Mouse (Mus musculus) heart, adult 11 months (tissue): ENCODE results near the gene Med18.
"Not testable (repeated sequence)": the region's sequence is repeated elsewhere in the genome, so short reads cannot be mapped to it uniquely, and the experiment has no call there.

Experiments used
- DNase-seq: peaks from one replicate; pipeline ENCODE4 v3.0.0; 2022

Med18 gene

DNA sequence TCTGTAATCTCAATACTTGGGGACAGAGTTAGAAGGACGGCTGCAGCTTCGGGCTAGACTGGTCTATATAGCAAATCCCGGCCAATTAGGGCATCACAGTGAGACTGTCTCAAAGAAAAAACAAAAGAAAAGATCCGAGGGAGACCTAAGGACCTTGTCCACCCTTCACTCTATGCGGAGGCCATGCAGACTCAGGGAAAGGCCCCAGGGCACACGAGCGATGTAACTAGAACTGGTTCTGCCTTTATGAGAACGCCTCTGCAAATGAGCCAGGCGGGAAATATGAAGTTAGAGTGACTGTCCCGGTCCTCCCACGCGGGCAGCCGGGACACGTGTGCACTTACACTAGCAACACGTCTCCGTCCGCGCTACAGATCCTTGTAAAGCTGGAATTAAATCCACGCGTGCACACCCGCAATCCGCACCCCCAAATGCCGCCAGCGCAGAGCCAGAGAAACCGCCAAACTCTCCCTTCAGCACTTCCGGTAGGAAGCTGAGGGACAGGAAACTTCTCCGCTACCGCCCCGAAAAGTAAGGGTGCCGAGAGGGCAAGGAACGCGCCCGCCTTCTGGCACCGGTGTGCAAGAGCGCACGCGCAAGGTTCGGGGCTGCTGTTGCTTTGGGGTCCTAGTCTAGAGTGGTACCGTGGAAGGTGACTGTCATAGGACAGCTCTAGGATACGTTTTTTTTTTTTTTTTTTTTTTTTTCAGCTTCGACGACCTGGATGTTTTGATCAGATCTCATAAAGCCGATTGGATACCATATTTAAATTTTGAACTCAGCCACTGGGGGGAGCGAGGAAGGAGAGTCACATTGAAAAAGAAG, at the start of gene Med18:
Gene Med18 (minus strand): TSS at position 492 of the 825 bp plus-strand sequence.
- peak; percentile 99 for DNase-seq

- no peak for DNase-seq
These were observed 48.4 kb upstream of the Med18 start for GRCm38 (mm10) chr4:132512080-132512479.

DNA sequence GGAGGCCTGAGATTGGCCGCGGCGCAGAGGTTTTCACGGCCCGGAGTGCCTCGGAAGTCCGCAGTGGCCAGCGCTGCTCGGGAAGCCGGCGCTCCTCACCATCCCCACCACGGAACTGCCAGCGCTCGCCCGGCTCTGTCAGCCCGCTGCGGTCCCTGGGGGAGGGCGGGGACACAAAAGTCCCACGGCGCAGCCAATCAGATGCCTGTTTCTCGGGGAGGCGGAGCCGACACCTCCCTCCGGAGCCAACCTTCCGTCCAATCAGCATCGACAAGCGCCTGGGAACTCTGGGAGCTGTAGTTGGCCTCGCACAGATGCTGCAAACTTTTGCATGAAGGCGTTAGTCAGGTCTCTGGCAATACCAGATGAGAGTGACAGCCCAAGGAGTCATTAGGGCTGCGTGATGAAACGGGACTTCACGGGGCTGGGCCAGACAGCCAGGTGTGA, 46.7 kb upstream of the Med18 start, which contains the start of gene Sesn2:
Gene Sesn2 (minus strand): TSS at position 150 of the 447 bp plus-strand sequence.
- peak; percentile 100 for DNase-seq

- peak; percentile 98 for DNase-seq
These were observed 46.0 kb upstream of the Med18 start for GRCm38 (mm10) chr4:132509621-132510296.

DNA sequence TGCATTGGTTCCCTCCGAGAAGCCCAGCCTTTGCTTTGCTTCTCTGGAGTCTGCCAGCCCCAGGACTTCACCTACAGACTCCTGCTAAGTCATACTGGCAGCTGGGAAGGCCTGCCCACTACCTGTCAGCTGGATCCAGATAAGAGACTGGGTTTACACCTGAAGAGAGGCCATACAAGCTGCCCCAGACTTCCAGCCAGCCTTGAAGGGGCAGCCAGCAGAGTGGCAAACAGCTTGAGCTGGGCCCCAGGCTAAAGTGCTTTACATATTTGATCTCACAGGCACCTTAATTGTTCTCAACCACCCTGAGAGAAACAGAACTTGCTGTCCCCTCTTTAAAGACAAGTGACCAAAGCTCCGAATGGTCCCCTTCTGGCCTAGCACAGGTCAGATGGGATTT, 43.5 kb upstream of the Med18 start:
- DNase-seq, result no peak

DNA sequence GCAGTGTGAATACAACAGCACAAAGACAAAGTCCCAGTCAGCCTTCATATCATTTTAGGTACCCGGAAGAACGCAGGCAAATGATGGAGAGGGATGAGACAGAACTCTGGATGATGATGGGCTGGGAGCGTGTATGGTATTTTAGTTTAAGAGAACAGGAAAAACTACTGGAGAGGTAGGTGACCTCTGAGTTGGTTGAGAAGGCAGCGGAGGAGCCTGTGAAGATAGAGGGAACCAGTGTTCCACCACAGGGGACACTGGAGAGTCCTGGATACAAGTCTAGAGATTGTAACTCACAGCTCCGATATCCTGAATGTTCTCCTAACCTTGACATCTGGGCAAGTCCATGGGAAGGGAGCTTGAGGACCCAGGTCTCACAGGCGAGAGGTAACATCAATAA, 42.5 kb upstream of the Med18 start:
- no peak for DNase-seq

DNA sequence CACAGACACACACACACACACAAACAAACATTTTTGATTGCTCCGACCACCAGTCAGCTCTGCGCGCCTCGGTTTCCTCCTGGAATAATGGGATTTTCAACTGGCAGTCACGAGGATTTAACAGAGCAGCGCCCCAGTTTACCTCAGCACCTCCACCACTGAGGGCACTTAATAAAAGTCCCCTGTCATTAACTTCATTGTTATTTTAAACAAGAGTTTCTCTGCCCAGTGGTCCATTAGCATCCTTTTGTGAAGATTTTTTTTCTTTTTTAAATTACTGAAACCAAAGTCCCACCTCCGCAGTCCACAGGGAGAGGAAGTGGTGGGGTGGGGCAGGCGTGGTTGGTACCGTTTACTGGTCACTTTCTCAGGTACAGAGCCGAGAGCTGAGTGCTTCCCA, 42.1 kb upstream of the Med18 start:
- DNase-seq, result no peak

- DNase-seq, result no peak
These were observed 41.5 kb upstream of the Med18 start for GRCm38 (mm10) chr4:132505034-132505738.

GRCm38 (mm10) chr4:132503344-132503743, 39.6 kb upstream of the Med18 start:
- no peak for DNase-seq

DNA sequence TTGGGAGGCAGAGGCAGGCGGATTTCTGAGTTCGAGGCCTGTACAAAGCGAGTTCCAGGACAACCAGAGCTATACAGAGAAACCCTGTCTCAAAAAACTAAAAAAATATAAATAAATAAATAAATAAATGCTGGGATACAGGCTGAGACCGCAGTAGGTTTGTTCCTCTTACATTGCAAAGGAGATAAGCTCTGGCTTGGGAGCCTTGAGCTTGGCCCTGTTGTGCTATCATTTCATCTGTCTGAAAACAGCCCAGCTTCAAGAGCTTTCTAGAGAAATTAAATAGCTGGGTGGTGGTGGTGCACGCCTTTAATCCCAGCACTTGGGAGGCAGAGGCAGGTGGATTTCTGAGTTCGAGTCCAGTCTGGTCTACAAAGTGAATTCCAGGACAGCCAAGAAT, 37.9 kb upstream of the Med18 start:
- DNase-seq, result no peak

GRCm38 (mm10) chr4:132494271-132494918, 30.7 kb upstream of the Med18 start:
- DNase-seq, result peak; percentile 94

GRCm38 (mm10) chr4:132492178-132493060, 28.7 kb upstream of the Med18 start:
- DNase-seq, result peak; percentile 97

DNA sequence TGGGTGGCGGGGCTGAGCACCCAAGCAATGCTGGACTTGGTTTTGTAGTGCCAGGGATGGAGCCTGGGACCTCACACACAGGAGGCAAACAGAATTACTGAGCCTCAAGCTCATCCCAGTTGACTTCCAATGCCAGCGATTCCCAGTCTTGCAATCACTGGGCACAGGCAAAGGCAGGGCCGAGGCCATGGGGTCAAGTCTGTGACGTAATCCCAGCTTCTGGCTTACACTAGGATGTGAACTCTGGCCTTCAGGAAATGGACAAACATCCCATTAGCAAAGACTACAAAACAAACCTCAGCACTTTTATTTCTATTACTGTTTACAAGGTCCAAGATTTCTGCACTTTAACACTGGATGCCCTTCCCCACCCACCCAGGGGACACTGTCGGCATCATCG, 28.0 kb upstream of the Med18 start:
- DNase-seq, result peak; percentile 94

- no peak for DNase-seq
These were observed 27.3 kb upstream of the Med18 start for GRCm38 (mm10) chr4:132491057-132491456.

GRCm38 (mm10) chr4:132490273-132491010, 26.7 kb upstream of the Med18 start:
- no peak for DNase-seq

DNA sequence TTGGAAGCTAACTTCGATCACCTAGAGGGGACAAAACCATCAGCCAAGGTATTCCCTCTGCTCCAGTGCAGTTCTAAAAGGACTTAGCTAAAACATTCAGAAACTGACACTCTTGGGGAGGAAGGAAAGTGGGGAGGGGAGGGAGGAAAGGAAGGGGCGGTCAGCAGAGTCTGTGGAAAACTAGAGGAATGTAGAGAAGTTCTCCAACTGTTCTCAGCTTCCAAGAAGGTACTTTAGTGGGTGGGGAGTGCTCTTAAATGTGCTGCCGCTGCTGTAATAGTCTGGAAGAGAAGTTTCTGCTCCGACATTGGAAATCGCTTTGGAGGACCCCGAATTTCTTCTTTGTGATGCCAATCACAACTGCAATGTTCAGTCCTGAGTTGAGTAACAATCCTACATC, 25.3 kb upstream of the Med18 start:
- no peak for DNase-seq

- no peak for DNase-seq
These were observed 24.8 kb upstream of the Med18 start for GRCm38 (mm10) chr4:132488521-132488920.

GRCm38 (mm10) chr4:132484820-132485219, 21.1 kb upstream of the Med18 start:
- no peak for DNase-seq

DNA sequence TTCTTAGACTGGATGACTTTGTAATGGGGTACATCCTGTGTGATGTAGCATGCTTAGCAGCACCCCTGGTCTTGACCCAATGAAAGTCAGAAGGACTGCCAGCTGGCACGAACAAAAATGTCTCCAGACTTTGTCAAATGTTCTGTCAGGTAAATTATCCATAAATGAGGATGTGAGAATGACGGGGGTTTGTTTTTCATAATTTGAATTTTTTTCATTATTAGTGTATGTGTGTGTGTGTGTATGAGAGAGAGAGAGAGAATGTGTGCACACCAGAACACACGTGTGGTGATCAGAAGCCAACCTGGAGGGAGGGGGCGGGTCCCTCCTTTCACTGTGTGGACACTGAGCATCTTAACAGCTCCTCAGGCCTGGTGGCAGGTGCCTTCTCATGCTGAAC, 20.5 kb upstream of the Med18 start:
- no peak for DNase-seq

DNA sequence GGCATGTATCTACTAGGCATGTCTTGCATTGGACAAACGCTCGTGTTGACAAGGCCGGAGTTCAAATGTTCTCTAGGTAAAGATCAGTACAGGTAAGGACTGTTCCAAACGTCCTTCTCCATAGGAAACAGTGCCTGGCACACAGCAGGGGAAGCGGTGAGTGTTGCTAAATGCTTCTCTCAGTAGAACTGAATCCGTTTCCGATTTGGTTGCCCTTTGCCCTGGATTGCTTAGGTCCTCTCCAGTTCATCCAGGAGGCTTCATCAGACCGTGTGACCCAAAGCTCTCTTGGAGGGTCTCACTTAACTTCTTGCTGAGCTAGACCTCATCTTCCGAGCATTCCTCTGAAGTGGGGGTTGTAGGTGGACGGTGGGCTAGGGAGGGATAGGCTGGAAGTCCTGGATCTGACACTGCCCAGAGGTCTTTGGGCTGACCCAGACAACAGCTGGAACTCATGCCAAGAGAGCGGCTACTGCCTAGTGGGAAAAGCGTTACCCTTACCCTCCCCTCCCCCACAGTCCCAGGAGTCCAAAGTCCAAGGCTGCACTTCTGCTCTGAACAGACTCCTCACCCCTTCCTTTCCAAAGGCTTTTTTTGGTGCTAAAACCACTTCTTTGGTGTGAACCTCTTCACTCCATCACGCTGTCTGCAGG, 19.4 kb upstream of the Med18 start:
- peak; percentile 91 for DNase-seq

DNA sequence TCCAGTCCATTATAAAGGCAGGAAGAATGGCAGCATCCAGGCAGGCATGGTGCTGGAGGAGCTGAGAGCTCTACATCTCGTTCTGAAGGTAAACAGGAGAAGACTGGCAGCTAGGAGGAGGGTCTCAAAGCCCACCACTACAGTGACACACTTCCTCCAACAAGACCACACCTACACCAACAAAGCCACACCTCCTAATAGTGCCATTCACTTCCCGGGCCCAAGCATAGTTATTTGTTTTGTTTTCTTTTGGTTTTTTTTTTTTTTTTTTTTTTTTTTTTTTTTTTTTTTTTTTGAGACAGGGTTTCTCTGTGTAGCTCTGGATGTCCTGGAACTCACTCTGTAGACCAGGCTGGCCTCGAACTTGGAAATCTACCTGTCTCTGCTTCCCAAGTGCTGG, 18.4 kb upstream of the Med18 start:
- DNase-seq, result not testable (repeated sequence)
